Mouse (Mus musculus): ENCODE measurements around the gene Sytl2. TPM values are rescaled to one million over a fixed set of nuclear protein-coding genes. Genes with fewer than 3 reads are reported as not detected.

Gene Sytl2
- 24.6 and 30.8 TPM in 2 replicates for polyA plus RNA-seq (2015; fragmentation: Nextera tagmentation; extraction: Ambion mirVana)

DNA sequence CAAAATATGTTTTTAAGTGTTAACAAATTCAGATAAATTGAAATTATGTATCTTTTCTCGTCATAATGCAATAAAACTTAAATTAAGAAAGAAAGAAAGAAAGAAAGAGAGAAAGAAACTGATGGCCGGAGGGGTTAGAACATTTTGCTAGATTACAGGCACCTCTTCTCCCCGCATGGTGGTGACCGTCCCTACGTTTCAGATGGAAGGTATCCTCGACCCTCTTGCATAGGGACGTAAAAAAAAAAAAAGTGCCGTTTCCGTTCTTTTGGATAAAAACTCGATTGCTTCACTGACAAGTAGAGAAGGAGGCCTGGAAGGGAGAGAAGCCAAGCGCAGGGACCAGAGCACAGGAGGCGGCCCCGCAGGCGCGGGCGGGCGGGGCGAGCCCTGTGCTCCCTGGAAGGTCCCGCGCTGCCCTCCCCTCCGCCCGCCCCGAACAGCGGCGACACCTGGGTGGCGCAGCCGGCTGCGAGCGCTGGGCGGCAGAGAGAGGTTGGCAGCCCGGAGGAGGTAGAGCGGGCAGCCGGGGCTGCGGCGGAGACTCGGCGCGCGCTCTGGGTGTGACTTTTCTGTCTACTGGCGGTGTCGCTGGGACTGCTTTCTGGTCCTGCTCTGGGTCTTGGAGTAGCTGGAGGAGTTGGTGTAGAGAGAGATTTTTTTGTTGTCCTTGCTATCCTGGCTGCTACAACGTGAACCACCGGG, at the start of gene Sytl2:
TSS of gene Sytl2 (plus strand) at position 311 of the 705 bp plus-strand sequence.
- H3K36me3 ChIP-seq (ENCODE audit: control insufficient read depth, insufficient read depth, low read length) = no peaks in the 10 kb centered on the region
- H3K4me1 ChIP-seq (ENCODE audit: control insufficient read depth, insufficient read depth, low read length) = peaks cover 3% of the 10 kb centered on the region; the same call in 1 of the 2 replicates
- H3K4me3 ChIP-seq (replicated peaks; ENCODE audit: low read length) = peak within 1 kb of the TSS; percentile 60
- peak within 1 kb of the TSS; percentile 77 for H3K9ac ChIP-seq (ENCODE audit: low read length)
- H3K9me3 ChIP-seq (replicated peaks; ENCODE audit: control insufficient read depth, low read length) = no peaks in the 10 kb centered on the region
- no peaks in the 10 kb centered on the region for H3K27me3 ChIP-seq (ENCODE audit: control insufficient read depth, insufficient read depth, low read length)
- WGBS = 2% methylated on average over 43 of the region's 43 CpGs
- peak within 1 kb of the TSS; percentile 97 for H3K4me2 ChIP-seq (ENCODE audit: low read depth, low read length)
- H3K27ac ChIP-seq (ENCODE audit: low read length) = no peak within 1 kb of the TSS; the same call in 1 of the 2 replicates
- ATAC-seq (ENCODE audit: insufficient read depth, low FRiP score) = peak; percentile 88; the same call in 1 of the 2 replicates

DNA sequence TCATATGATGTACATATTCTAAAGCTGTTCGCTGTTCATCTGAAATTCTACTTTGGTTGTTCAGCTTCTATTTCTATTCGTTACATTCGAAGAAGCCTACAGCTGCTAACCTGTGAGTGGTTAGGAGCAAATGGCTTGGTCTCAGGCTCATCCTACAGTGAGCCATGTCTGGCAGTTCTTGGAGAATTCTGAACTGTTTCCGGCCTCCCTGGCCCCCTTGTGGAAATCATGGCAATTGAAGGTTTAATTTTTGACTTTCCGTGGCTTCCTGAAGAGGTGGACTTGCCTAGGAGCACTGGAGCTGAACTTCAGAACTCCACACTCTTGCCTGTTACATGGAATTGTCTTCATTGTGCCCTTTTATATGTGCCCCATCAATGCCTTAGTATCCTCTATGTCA, 49.1 kb upstream of the Sytl2 start:
- Histone ChIP-seq H3K36me3 (ENCODE audit: control insufficient read depth, insufficient read depth, low read length) (no peaks in the 10 kb centered on the region), H3K27me3 (ENCODE audit: control insufficient read depth, insufficient read depth, low read length) (no peaks in the 10 kb centered on the region), H3K4me3 (replicated peaks; ENCODE audit: low read length) (no peak overlapping the region), H3K4me2 (ENCODE audit: low read depth, low read length) (no peak overlapping the region), H3K9me3 (replicated peaks; ENCODE audit: control insufficient read depth, low read length) (no peaks in the 10 kb centered on the region), H3K4me1 (ENCODE audit: control insufficient read depth, insufficient read depth, low read length) (no peaks in the 10 kb centered on the region), H3K9ac (ENCODE audit: low read length) (no peak overlapping the region), H3K27ac (ENCODE audit: low read length) (no peak overlapping the region)
- ATAC-seq (ENCODE audit: insufficient read depth, low FRiP score) = no peak
- WGBS = 74% methylated on average over 5 of the region's 5 CpGs

DNA sequence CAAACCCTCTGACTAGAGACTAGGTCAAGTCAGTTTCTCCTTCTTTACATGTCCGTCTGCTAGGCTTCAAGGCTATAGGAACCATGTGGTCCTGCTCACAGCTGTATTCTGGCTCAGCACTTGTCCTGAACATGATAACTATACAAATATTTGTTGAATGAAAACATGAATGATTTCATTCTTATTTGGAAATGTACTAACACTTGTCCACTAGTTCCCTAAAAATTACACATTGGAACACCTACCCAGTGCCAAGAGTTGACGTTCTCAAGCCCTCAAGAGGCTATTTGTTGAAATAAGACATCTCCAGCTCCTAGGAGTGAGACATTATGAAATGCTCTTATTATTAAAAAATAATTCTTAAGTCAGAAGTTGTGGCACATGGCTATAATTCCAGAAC, 43.4 kb upstream of the Sytl2 start:
- ATAC-seq (ENCODE audit: insufficient read depth, low FRiP score) = no peak
- H3K9ac ChIP-seq (ENCODE audit: low read length) = no peak overlapping the region
- no peaks in the 10 kb centered on the region for H3K36me3 ChIP-seq (ENCODE audit: control insufficient read depth, insufficient read depth, low read length)
- H3K9me3 ChIP-seq (replicated peaks; ENCODE audit: control insufficient read depth, low read length) = no peaks in the 10 kb centered on the region
- H3K27ac ChIP-seq (ENCODE audit: low read length) = peak overlapping the region; percentile 23; the same call in 1 of the 2 replicates
- WGBS = 50% methylated on average over 2 of the region's 2 CpGs
- no peak overlapping the region for H3K4me3 ChIP-seq (replicated peaks; ENCODE audit: low read length)
- H3K4me1 ChIP-seq (ENCODE audit: control insufficient read depth, insufficient read depth, low read length) = no peaks in the 10 kb centered on the region
- no peak overlapping the region for H3K4me2 ChIP-seq (ENCODE audit: low read depth, low read length)
- no peaks in the 10 kb centered on the region for H3K27me3 ChIP-seq (ENCODE audit: control insufficient read depth, insufficient read depth, low read length)

DNA sequence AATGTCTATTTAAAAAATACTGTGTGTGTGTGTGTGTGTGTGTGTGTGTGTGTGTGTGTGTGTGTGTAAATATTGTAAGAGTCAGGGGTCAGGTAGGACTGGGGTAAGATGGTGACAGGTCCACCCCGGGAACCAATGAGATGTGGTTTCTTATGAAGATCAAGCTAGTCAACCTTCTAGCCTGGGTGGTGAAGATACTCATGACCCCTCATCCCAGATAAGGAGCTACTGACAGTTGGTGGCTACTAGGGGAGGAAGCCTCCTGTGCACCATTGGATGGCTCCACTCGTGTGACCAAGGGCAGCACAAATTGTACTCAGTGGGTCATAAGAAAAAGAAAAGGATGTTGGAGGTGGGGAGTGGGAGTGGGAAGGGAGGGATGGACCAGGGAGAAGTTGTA, 42.2 kb upstream of the Sytl2 start:
- Histone ChIP-seq H3K9me3 (replicated peaks; ENCODE audit: control insufficient read depth, low read length) (no peaks in the 10 kb centered on the region), H3K4me1 (ENCODE audit: control insufficient read depth, insufficient read depth, low read length) (no peaks in the 10 kb centered on the region), H3K27me3 (ENCODE audit: control insufficient read depth, insufficient read depth, low read length) (no peaks in the 10 kb centered on the region), H3K4me2 (ENCODE audit: low read depth, low read length) (no peak overlapping the region), H3K36me3 (ENCODE audit: control insufficient read depth, insufficient read depth, low read length) (no peaks in the 10 kb centered on the region), H3K27ac (ENCODE audit: low read length) (no peak overlapping the region), H3K4me3 (replicated peaks; ENCODE audit: low read length) (no peak overlapping the region), H3K9ac (ENCODE audit: low read length) (no peak overlapping the region)
- no peak for ATAC-seq (ENCODE audit: insufficient read depth, low FRiP score)
- WGBS = 69% methylated on average over 2 of the region's 2 CpGs

DNA sequence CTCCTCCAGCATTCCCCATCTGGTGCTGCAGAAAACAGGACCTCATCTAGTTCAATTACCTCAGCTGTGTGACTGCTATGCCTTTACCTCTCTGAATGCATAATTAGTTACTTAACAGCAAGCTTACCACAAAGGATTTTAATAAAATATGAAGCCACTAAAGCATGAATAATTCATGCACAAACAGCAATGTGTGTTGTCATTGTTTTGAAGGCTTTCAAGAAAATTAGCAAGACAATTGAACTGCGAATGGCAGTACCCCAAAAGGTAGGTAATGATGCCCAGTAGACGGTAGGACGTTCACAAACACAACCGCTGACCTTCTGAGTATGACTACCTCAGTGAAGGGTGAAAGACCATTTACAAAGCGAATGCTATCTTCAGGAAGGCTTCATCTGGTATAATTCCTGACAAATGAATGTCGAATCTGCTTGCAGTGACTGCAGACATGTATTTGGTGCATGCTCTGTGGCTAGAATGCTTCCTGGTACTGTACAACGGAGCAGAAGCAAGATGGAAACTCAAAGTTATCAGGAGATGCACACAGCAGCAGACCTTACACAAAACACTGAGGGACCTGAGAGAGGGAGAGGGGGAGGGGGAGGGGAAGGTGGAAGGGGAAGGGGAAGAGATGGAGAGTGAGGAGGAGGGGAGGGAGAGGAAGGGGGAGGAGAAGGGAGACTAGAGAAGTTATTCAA, 40.0 kb upstream of the Sytl2 start:
- WGBS = 44% methylated on average over 7 of the region's 7 CpGs
- Histone ChIP-seq H3K27me3 (ENCODE audit: control insufficient read depth, insufficient read depth, low read length) (no peaks in the 10 kb centered on the region), H3K4me1 (ENCODE audit: control insufficient read depth, insufficient read depth, low read length) (0 out of 2 replicates have a peak, but pooled peaks cover 3% of the 10 kb centered on the region), H3K9me3 (replicated peaks; ENCODE audit: control insufficient read depth, low read length) (no peaks in the 10 kb centered on the region), H3K9ac (ENCODE audit: low read length) (no peak overlapping the region), H3K27ac (ENCODE audit: low read length) (no peak overlapping the region), H3K4me2 (ENCODE audit: low read depth, low read length) (no peak overlapping the region), H3K4me3 (replicated peaks; ENCODE audit: low read length) (no peak overlapping the region), H3K36me3 (ENCODE audit: control insufficient read depth, insufficient read depth, low read length) (no peaks in the 10 kb centered on the region)
- no peak for ATAC-seq (ENCODE audit: insufficient read depth, low FRiP score)

DNA sequence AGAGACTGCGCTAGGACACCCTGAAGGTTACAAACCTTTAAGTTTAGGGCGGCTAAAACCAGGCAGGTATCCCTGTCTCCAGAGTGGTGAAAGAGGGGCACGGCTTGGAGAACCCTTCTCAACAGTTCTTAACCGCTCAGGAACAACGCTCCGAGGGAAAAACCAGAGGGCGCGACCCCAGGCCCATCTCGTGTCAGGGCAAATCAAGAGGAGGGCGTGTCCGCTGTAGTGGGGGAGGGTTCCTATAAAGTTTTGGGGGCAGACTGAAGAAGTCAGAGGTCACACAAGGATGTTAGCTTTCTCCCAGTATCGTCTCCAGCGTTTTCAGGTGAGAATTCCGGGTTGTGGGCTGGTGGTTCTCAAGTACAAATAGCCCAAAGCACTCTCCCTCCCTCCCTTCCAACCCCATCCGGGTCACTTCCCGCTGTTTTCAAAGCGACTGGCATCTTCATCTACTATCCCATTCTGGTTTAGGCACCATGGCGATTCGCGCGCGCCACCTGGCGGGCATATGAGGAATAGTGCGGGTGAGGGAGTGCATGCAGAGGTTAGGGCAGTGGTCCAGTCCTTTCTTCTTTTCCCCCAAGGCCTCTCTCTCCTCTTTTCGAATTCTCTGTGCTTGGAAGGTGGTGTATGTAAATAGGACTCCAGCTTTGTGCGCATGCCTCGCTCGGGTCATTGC, 36.6 kb upstream of the Sytl2 start, which contains the start of gene Ccdc83:
TSS of gene Ccdc83 (minus strand) at position 489 of the 682 bp plus-strand sequence.
- Histone ChIP-seq H3K27me3 (ENCODE audit: control insufficient read depth, insufficient read depth, low read length) (no peaks in the 10 kb centered on the region), H3K9ac (ENCODE audit: low read length) (peak within 1 kb of the TSS; percentile 56), H3K36me3 (ENCODE audit: control insufficient read depth, insufficient read depth, low read length) (no peaks in the 10 kb centered on the region), H3K4me3 (replicated peaks; ENCODE audit: low read length) (peak within 1 kb of the TSS; percentile 33), H3K4me1 (ENCODE audit: control insufficient read depth, insufficient read depth, low read length) (0 out of 2 replicates have a peak, but pooled peaks cover 3% of the 10 kb centered on the region), H3K27ac (ENCODE audit: low read length) (no peak within 1 kb of the TSS), H3K4me2 (ENCODE audit: low read depth, low read length) (peak within 1 kb of the TSS; percentile 60), H3K9me3 (replicated peaks; ENCODE audit: control insufficient read depth, low read length) (no peaks in the 10 kb centered on the region)
- peak; percentile 83 for ATAC-seq (ENCODE audit: insufficient read depth, low FRiP score)
- WGBS = 5% methylated on average over 28 of the region's 28 CpGs

DNA sequence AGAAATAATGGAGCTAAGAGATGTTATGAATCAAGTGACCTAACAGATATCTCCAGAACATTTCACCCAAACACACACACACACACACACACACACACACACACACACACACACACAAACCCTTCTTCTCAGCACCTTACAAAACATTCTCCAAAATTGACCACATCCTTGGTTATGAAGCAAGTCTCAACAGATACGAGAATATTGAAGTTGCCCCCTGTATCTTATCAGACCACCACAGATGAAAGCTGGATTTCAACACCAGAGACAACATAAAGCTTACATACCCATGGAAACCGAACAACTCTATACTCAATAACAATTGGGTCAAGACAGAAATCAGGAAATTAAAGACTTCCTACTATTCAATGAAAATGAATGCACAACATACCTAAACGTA, 31.9 kb upstream of the Sytl2 start:
- Histone ChIP-seq H3K36me3 (ENCODE audit: control insufficient read depth, insufficient read depth, low read length) (no peaks in the 10 kb centered on the region), H3K4me3 (replicated peaks; ENCODE audit: low read length) (no peak overlapping the region), H3K27me3 (ENCODE audit: control insufficient read depth, insufficient read depth, low read length) (no peaks in the 10 kb centered on the region), H3K4me1 (ENCODE audit: control insufficient read depth, insufficient read depth, low read length) (0 out of 2 replicates have a peak, but pooled peaks cover 3% of the 10 kb centered on the region), H3K9me3 (replicated peaks; ENCODE audit: control insufficient read depth, low read length) (no peaks in the 10 kb centered on the region), H3K27ac (ENCODE audit: low read length) (no peak overlapping the region), H3K4me2 (ENCODE audit: low read depth, low read length) (no peak overlapping the region), H3K9ac (ENCODE audit: low read length) (no peak overlapping the region)
- WGBS = 66% methylated on average over 3 of the region's 3 CpGs
- no peak for ATAC-seq (ENCODE audit: insufficient read depth, low FRiP score)

DNA sequence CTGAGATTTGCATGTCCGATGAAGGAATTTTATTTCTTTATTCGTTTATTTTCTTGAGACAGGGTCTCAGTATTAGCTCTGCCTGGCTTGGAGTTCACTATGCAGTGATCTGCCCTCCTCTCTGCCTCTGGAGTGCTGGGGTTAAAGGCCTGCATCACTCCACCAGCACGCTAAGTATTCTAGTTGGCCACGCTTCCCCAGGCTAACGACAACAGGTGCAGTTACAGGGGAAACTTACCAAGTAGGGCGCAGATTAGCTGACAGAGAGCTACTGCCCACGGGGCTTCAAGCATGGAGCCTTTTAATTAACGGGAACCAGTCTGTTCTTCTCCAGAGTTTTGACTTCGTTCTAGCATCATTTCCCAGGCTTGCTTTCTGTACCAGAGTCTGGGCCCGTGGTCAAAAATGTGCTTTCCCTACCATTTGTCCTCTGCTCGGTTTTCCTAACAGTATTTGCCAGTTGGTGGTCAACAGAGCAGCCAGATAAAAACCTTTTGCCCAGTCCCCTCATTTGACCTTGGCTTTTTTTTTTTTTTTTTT, 27.4 kb upstream of the Sytl2 start:
- H3K4me1 ChIP-seq (ENCODE audit: control insufficient read depth, insufficient read depth, low read length) = no peaks in the 10 kb centered on the region
- H3K9me3 ChIP-seq (replicated peaks; ENCODE audit: control insufficient read depth, low read length) = no peaks in the 10 kb centered on the region
- 59% methylated on average over 11 of the region's 11 CpGs for WGBS
- no peak for ATAC-seq (ENCODE audit: insufficient read depth, low FRiP score)
- no peak overlapping the region for H3K27ac ChIP-seq (ENCODE audit: low read length)
- no peaks in the 10 kb centered on the region for H3K36me3 ChIP-seq (ENCODE audit: control insufficient read depth, insufficient read depth, low read length)
- no peaks in the 10 kb centered on the region for H3K27me3 ChIP-seq (ENCODE audit: control insufficient read depth, insufficient read depth, low read length)
- H3K4me3 ChIP-seq (replicated peaks; ENCODE audit: low read length) = no peak overlapping the region
- H3K9ac ChIP-seq (ENCODE audit: low read length) = no peak overlapping the region
- H3K4me2 ChIP-seq (ENCODE audit: low read depth, low read length) = no peak overlapping the region

Data from stomach, embryonic 16.5 days (tissue).